Mouse (Mus musculus): ENCODE measurements around the gene Nacad. TPM values are rescaled to one million over a fixed set of nuclear protein-coding genes. Genes with fewer than 3 reads are reported as not detected.
A peak's percentile ranks its signal among the peaks of the same experiment; 100 is the strongest.

Gene Nacad
- total RNA-seq, 1 experiment from 2014 or later, result 0.05 TPM

DNA sequence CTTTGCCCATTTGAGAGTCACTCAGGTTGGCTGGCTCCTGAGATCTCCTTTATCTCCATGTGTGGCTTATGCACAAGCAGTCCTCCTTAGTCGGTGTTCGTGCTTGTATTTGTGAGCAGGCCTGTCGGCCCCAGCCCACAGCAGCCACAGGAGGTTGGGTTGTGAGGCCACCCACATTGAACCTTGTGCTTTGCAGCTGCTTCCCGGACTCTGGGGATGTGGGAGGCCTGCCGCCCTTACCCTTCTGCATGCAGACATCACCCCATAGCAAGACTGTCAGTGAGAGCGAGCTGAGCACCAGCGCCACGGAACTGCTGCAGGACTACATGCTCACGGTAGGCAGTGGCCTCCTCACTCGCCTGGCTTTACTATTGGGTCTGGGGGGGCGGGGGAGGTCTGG, 12.4 kb downstream of the Nacad start:
- ATAC-seq (replicated peaks in 1 of 2; ENCODE audit: insufficient read depth in 1 of 2, low FRiP score in 2 of 2, low TSS enrichment in 1 of 2, low read depth in 1 of 2, poor library complexity in 2 of 2, severe bottlenecking in 2 of 2), result no peak

DNA sequence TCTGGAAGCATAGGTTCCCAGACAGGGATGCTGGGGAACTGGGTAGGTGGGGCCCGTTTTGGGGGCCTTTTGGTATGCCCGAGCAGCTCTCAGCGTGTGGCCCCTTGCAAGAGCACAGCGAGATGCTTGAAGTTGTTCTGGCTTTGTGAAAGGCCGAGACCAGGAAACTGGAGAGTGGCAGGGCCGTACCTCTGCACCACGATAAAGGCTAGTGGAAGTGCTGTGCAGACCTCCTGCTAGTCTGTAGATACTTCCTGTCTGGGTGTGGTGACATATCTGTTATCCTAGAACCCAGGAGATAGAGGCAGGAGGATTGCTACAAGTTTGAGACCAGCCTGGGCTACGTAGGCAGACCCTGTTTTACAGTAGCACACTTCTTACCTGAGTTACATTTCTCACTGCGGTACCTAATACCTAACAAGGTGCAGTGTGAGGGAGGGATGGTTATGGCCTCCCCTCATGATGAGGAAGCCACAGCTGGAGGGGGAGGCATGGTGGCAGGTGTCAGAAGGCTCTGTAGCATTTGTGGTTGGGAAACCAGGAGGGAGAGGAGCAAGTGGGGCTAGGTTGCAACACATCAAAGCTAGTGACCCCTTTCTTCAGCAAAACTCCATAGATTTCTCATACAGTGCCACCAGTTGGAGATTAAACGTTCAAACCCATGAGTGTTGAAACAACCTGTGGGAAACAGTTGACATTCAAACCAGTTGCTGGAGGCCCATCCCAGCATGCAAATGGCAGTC, 14.7 kb downstream of the Nacad start:
- ATAC-seq (replicated peaks in 1 of 2; ENCODE audit: insufficient read depth in 1 of 2, low FRiP score in 2 of 2, low TSS enrichment in 1 of 2, low read depth in 1 of 2, poor library complexity in 2 of 2, severe bottlenecking in 2 of 2), result no peak

DNA sequence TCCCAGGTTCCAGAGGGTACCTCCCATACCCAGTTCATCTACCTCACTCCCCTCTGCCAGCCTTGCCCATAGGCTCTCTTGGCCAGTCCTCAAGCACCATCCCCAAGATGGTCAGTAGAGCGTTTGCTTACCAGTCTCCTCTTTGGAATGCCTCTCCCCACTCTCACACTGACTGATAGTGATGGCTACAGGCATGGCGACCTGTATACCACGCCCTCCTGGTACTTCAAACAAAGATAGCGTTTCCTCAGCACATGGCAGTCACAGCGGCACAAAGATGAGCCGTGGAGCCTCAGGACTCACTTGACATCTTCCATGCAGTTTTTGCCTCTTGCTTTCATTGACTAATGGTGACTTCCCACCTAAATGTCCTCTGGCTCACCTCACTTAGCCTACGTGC, 16.0 kb downstream of the Nacad start:
- no peak for ATAC-seq (replicated peaks in 1 of 2; ENCODE audit: insufficient read depth in 1 of 2, low FRiP score in 2 of 2, low TSS enrichment in 1 of 2, low read depth in 1 of 2, poor library complexity in 2 of 2, severe bottlenecking in 2 of 2)

GRCm38 (mm10) chr11:6588295-6588694, 17.6 kb downstream of the Nacad start:
- no peak for ATAC-seq (replicated peaks in 1 of 2; ENCODE audit: insufficient read depth in 1 of 2, low FRiP score in 2 of 2, low TSS enrichment in 1 of 2, low read depth in 1 of 2, poor library complexity in 2 of 2, severe bottlenecking in 2 of 2)

GRCm38 (mm10) chr11:6587249-6587940, 18.5 kb downstream of the Nacad start:
- ATAC-seq (replicated peaks in 1 of 2; ENCODE audit: insufficient read depth in 1 of 2, low FRiP score in 2 of 2, low TSS enrichment in 1 of 2, low read depth in 1 of 2, poor library complexity in 2 of 2, severe bottlenecking in 2 of 2), result no peak

- ATAC-seq (replicated peaks in 1 of 2; ENCODE audit: insufficient read depth in 1 of 2, low FRiP score in 2 of 2, low TSS enrichment in 1 of 2, low read depth in 1 of 2, poor library complexity in 2 of 2, severe bottlenecking in 2 of 2), result peak; percentile 79 to 82
Observed at GRCm38 (mm10) chr11:6586660-6587059, 19.2 kb downstream of the Nacad start.

DNA sequence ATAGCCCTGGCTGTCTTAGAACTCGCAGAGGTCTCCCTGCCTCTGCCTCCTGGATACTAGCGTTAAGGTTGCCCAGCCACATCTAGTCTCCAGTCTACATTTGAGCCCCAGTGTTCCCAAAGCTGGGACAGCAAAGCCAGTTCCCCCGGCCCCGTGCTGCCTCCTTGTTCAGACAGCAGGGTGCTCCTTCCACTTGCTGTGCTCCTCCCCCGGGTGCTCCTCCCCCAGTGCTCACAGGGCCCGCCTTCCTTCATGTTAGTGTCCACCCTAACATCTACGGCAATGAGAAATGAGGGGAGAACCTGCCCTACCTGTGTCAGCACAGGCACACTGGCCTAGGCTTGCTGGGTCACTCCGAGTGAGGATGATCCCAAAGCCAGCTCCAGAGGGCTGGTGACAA, 20.1 kb downstream of the Nacad start:
- ATAC-seq (replicated peaks in 1 of 2; ENCODE audit: insufficient read depth in 1 of 2, low FRiP score in 2 of 2, low TSS enrichment in 1 of 2, low read depth in 1 of 2, poor library complexity in 2 of 2, severe bottlenecking in 2 of 2), result no peak

DNA sequence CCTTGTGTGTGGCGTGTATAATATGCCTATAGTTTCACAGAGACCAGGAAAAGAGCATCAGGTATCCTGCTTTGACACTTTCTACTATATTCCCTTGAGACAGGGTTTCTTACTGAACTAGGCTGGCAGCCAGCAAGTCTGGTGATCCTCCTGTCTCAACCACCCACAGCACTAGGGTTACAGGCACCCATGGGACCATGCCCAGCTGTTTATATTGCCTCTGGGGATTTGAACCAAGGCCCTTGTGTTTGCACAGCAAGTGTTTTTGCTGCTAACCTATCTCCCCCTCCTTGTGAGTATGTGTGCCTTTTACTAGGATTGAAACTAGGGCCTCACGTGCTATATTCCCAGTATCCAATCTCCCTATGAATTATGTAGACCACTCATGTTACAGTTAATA, 24.3 kb downstream of the Nacad start:
- no peak for ATAC-seq (replicated peaks in 1 of 2; ENCODE audit: insufficient read depth in 1 of 2, low FRiP score in 2 of 2, low TSS enrichment in 1 of 2, low read depth in 1 of 2, poor library complexity in 2 of 2, severe bottlenecking in 2 of 2)

- ATAC-seq (replicated peaks in 1 of 2; ENCODE audit: insufficient read depth in 1 of 2, low FRiP score in 2 of 2, low TSS enrichment in 1 of 2, low read depth in 1 of 2, poor library complexity in 2 of 2, severe bottlenecking in 2 of 2), result no peak
Observed at GRCm38 (mm10) chr11:6580065-6580750, 25.6 kb downstream of the Nacad start.

GRCm38 (mm10) chr11:6579361-6579760, 26.5 kb downstream of the Nacad start:
- no peak for ATAC-seq (replicated peaks in 1 of 2; ENCODE audit: insufficient read depth in 1 of 2, low FRiP score in 2 of 2, low TSS enrichment in 1 of 2, low read depth in 1 of 2, poor library complexity in 2 of 2, severe bottlenecking in 2 of 2)

DNA sequence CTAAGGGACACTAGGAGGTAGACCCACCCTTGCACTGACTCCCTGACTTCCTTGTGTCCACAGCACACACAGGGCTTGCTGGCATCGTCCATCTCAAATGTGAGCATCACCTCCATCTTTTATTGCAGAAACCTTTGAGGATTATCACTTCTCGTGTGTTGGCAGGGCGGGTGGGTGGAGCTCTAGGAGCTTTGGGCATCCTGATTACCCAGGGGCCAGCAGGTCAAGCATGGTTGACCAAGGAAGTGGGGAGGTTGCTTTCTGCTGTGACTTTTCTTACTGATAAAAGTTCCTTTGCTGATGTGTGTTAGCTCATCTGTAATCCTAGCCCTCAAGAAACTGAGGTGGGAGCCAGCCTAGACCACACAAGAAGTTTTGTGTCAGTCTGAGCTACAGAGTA, 29.7 kb downstream of the Nacad start:
- no peak for ATAC-seq (replicated peaks in 1 of 2; ENCODE audit: insufficient read depth in 1 of 2, low FRiP score in 2 of 2, low TSS enrichment in 1 of 2, low read depth in 1 of 2, poor library complexity in 2 of 2, severe bottlenecking in 2 of 2)

- ATAC-seq (replicated peaks in 1 of 2; ENCODE audit: insufficient read depth in 1 of 2, low FRiP score in 2 of 2, low TSS enrichment in 1 of 2, low read depth in 1 of 2, poor library complexity in 2 of 2, severe bottlenecking in 2 of 2), result 0 out of 4 replicates have a peak, but pooled peaks of 1 of the 2 experiments have one; percentile 1
Observed at GRCm38 (mm10) chr11:6569410-6569777, 36.5 kb downstream of the Nacad start.

DNA sequence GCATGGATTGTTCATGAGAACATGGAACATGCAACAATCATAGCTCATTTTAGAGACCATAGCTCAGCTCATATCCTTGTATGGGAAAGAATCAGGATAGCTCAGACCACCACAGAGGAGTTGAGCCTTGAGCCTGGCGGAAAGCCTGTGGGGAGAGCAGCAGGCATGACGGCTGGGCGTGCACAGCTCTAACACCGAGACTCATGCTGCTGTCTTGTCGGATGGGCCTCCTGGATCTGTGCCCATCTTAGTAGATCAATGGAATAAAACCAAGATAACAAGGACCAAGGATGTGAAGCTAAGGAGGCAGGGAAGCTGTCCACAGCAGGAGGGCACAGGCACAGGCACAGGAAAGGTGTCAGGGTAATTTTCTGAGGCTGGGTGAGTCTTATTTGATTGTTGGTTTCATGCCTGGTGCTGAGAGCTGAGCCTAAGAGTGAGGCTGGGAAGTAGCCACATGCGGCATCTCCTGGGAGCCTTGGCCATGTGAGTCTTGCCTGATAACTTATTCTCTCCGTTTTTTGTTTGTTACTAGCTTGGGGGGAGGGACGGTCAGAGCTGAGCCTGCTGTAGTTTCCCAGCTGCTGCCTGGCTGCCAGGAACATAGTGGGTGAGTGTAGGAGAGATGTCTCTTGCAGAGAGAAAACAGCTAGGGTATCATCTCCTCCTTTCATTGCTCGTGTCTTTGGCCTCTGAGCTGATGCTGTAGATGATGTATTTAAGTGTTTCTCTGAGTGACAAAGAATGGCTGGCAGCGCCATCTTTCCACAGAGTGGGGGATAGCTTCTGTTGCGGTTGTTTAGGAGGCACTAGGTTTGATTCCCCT, 37.1 kb downstream of the Nacad start:
- ATAC-seq (replicated peaks in 1 of 2; ENCODE audit: insufficient read depth in 1 of 2, low FRiP score in 2 of 2, low TSS enrichment in 1 of 2, low read depth in 1 of 2, poor library complexity in 2 of 2, severe bottlenecking in 2 of 2), result no peak

- ATAC-seq (replicated peaks in 1 of 2; ENCODE audit: insufficient read depth in 1 of 2, low FRiP score in 2 of 2, low TSS enrichment in 1 of 2, low read depth in 1 of 2, poor library complexity in 2 of 2, severe bottlenecking in 2 of 2), result 0 out of 4 replicates have a peak, but pooled peaks of 1 of the 2 experiments have one; percentile 19
Observed at GRCm38 (mm10) chr11:6567951-6568350, 37.9 kb downstream of the Nacad start.

DNA sequence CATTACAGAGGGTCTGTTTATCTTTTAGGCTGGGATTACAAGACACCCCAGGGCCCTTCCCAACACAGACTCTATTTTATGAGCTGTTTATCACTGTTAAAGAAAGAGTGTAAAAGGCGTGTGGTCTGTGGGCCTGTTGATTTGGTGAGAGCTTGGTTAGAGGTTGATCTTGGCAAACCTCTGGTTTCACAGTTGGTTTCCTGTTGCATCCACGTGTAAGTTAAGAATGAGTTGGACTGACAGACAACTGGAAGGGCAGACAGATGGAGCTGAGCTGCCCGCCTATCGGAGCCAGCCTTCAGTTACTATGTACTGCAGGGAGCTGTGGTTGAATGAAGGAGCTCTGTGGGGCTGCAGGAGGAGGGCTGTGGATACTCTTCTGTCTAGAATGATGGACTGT, 39.4 kb downstream of the Nacad start:
- peak; percentile 8 to 19; a peak in 2 of 4 replicates for ATAC-seq (replicated peaks in 1 of 2; ENCODE audit: insufficient read depth in 1 of 2, low FRiP score in 2 of 2, low TSS enrichment in 1 of 2, low read depth in 1 of 2, poor library complexity in 2 of 2, severe bottlenecking in 2 of 2)

DNA sequence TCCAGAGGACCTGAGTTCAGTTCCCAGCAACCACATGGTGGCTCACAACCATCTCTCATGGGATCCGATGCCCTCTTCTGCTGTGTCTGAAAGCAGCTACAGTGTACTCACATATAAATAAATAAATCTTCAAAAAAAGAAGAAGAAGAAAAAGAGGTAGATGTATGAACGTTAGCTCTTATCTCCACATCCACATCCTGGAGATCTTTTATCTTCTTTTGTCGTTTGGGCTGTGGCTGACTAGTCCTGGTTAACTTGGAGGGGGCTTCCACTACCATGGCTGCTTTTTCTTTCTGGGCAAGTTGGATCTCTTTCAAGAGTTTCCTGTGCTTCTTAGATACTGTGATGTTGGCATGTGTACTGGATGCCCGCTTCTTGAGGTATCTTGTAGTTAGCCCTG, 42.7 kb downstream of the Nacad start:
- ATAC-seq (replicated peaks in 1 of 2; ENCODE audit: insufficient read depth in 1 of 2, low FRiP score in 2 of 2, low TSS enrichment in 1 of 2, low read depth in 1 of 2, poor library complexity in 2 of 2, severe bottlenecking in 2 of 2), result no peak

GRCm38 (mm10) chr11:6562359-6562758, 43.5 kb downstream of the Nacad start:
- peak; percentile 46 to 71 for ATAC-seq (replicated peaks in 1 of 2; ENCODE audit: insufficient read depth in 1 of 2, low FRiP score in 2 of 2, low TSS enrichment in 1 of 2, low read depth in 1 of 2, poor library complexity in 2 of 2, severe bottlenecking in 2 of 2)

Measured in hematopoietic stem cell, adult 5-6 weeks (primary cell).